Mouse (Mus musculus) liver, postnatal 0 days (tissue): ENCODE data around the gene Hspb1.

Experiments
- CTCF ChIP-seq: sonication (generic); IDR thresholded peaks from 2 replicates; pipeline ENCODE4 v1.5.1; 2016; ENCODE audit warnings: antibody characterized with exemption, low read depth
- EP300 ChIP-seq: IDR thresholded peaks from 2 replicates; pipeline ENCODE4 v1.6.1; 2016; ENCODE audit warnings: antibody characterized with exemption, low read depth, mild to moderate bottlenecking

- TF ChIP-seq CTCF (no peak), EP300 (no peak)
Measured at GRCm38 (mm10) chr5:135851481-135851880, 36.2 kb upstream of the Hspb1 start.
